In genomic region chr3:127625701-127626399, GRCm38 (mm10) we compare ENCODE assay signal across 9 mouse cellular contexts. TPM values are rescaled to one million over a fixed set of nuclear protein-coding genes. Genes with fewer than 3 reads are reported as not detected.
A peak's percentile ranks its signal among the peaks of the same experiment; 100 is the strongest.
DNase-seq lines count a peak whose midpoint lies in the region; ATAC-seq and TF ChIP-seq lines count a peak whose summit lies in the region.
"Had no signal": no experiment of that assay in that cellular context is flagged by ENCODE, and none has a peak within 500 bp of the region (broad histone marks: within the 10 kb centered on the region; RNA-seq: fewer than 3 reads in every experiment).

No protein-coding gene starts in this region.

- peak overlapping the region; percentile 64 for H3K4me2 ChIP-seq in heart, embryonic 16.5 days (ENCODE audit: low read depth, low read length)
- H3K4me2 ChIP-seq in liver, embryonic 14.5 days (ENCODE audit: low read depth), result peak overlapping the region; percentile 62
- H3K4me2 ChIP-seq in stomach, embryonic 14.5 days (replicated peaks; ENCODE audit: low read depth, low read length), result peak overlapping the region; percentile 63

- TF ChIP-seq CTCF in bone marrow, adult 2 months (IDR thresholded peaks at IDR 0.05; ENCODE audit: control insufficient read depth, insufficient read depth, low read length), result no peak
- TF ChIP-seq CTCF in liver, embryonic 14.5 days (IDR thresholded peaks at IDR 0.05; ENCODE audit: low read depth), result no peak
- TF ChIP-seq CTCF in left cerebral cortex, adult 2 months (IDR thresholded peaks at IDR 0.05), result no peak

- no peaks in the 10 kb centered on the region for H3K36me3 ChIP-seq in heart, embryonic 16.5 days (ENCODE audit: control insufficient read depth, insufficient read depth)
- no peaks in the 10 kb centered on the region for H3K36me3 ChIP-seq in liver, embryonic 14.5 days (replicated peaks; ENCODE audit: control insufficient read depth, insufficient read depth, low read depth)
- H3K36me3 ChIP-seq in stomach, embryonic 14.5 days (ENCODE audit: control insufficient read depth, insufficient read depth, low read length), result no peaks in the 10 kb centered on the region

- no peak for ATAC-seq in heart, embryonic 16.5 days (replicated peaks; ENCODE audit: extremely low read depth, insufficient read depth, low FRiP score)
- no peak for ATAC-seq in liver, embryonic 14.5 days (ENCODE audit: insufficient read depth)
- 0 out of 2 replicates have a peak, but pooled peaks have one; percentile 34 for ATAC-seq in stomach, embryonic 14.5 days (ENCODE audit: insufficient number of reproducible peaks, insufficient read depth, low FRiP score, low read depth)

- H3K4me3 ChIP-seq in bone marrow, adult 2 months (replicated peaks; ENCODE audit: control insufficient read depth, low read depth, low read length), result no peak overlapping the region
- peak overlapping the region; percentile 42 for H3K4me3 ChIP-seq in heart, embryonic 16.5 days (ENCODE audit: low read length)
- peak overlapping the region in 1 of 2 experiments; percentile 31; a peak in 2 of 4 replicates for H3K4me3 ChIP-seq in liver, embryonic 14.5 days (ENCODE audit: insufficient read depth in 1 of 2, low read depth in 2 of 2, low read length in 2 of 2)
- H3K4me3 ChIP-seq in stomach, embryonic 14.5 days (ENCODE audit: low read depth, low read length), result peak overlapping the region; percentile 27
- no peak overlapping the region for H3K4me3 ChIP-seq in left cerebral cortex, adult 2 months

- DNase-seq in cerebellum, postnatal 14 days, result peak; percentile 16 to 18
- no peak for DNase-seq in cerebellum, adult 11 months
- DNase-seq in liver, embryonic 14.5 days (ENCODE audit: low read depth in 3 of 3, low spot score in 3 of 3), result peak in 1 of 3 experiments; percentile 13
- DNase-seq in left cerebral cortex, postnatal 36 days (ENCODE audit: low spot score in 2 of 2), result no peak
- no peak for DNase-seq in left cerebral cortex, adult 2 months (ENCODE audit: extremely low spot score in 1 of 2, low spot score in 2 of 2)

- intact Hi-C loops in left cerebral cortex, postnatal 36 days (cut with DNase I), result loop anchor here (2.0 to 5.0 kb wide), 2 partner anchors 133 to 321 kb away; no protein-coding TSS in a partner anchor
- intact Hi-C loops in left cerebral cortex, adult 2 months (cut with DNase I), result loop anchor here (1.0 to 2.0 kb wide), 2 partner anchors 133 to 323 kb away; no protein-coding TSS in a partner anchor

- H3K4me1 ChIP-seq in bone marrow, adult 2 months (ENCODE audit: control insufficient read depth, insufficient read depth, low read length), result no peaks in the 10 kb centered on the region; the same call in 1 of the 2 replicates
- peaks cover 6% of the 10 kb centered on the region; the same call in 1 of the 2 replicates for H3K4me1 ChIP-seq in heart, embryonic 16.5 days (ENCODE audit: control insufficient read depth, insufficient read depth, low read length)
- no peaks in the 10 kb centered on the region; a peak in 1 of 4 replicates for H3K4me1 ChIP-seq in liver, embryonic 14.5 days (replicated peaks; ENCODE audit: control insufficient read depth in 2 of 2, insufficient read depth in 2 of 2, low read length in 1 of 2)
- 0 out of 2 replicates have a peak, but pooled peaks cover 6% of the 10 kb centered on the region for H3K4me1 ChIP-seq in stomach, embryonic 14.5 days (ENCODE audit: control insufficient read depth, insufficient read depth, low read length)

- no peaks in the 10 kb centered on the region for H3K9me3 ChIP-seq in heart, embryonic 16.5 days (replicated peaks; ENCODE audit: control insufficient read depth, low read length)
- H3K9me3 ChIP-seq in liver, embryonic 14.5 days (ENCODE audit: control insufficient read depth, low read length), result no peaks in the 10 kb centered on the region
- H3K9me3 ChIP-seq in stomach, embryonic 14.5 days (ENCODE audit: control insufficient read depth, low read depth, low read length), result no peaks in the 10 kb centered on the region

- peaks cover 59% of the 10 kb centered on the region for H3K27me3 ChIP-seq in heart, embryonic 16.5 days (ENCODE audit: control insufficient read depth, insufficient read depth, low read length)
- H3K27me3 ChIP-seq in liver, embryonic 14.5 days (ENCODE audit: control insufficient read depth, insufficient read depth, low read length), result peaks cover 63% of the 10 kb centered on the region
- H3K27me3 ChIP-seq in stomach, embryonic 14.5 days (ENCODE audit: control insufficient read depth, insufficient read depth, low read length), result peaks cover 37% of the 10 kb centered on the region

- no peak for TF ChIP-seq EP300 in liver, embryonic 14.5 days (IDR thresholded peaks at IDR 0.05; ENCODE audit: low read depth)

- TF ChIP-seq POLR2A in bone marrow, adult 2 months (IDR thresholded peaks at IDR 0.05; ENCODE audit: borderline replicate concordance, control insufficient read depth, low read depth, low read length), result peak; percentile 17; the same call in 1 of the 2 replicates

- H3K27ac ChIP-seq in bone marrow, adult 2 months (ENCODE audit: control insufficient read depth, insufficient read depth, low read depth, low read length, poor library complexity), result no peak overlapping the region
- H3K27ac ChIP-seq in heart, embryonic 16.5 days (ENCODE audit: low read length), result no peak overlapping the region
- no peak overlapping the region for H3K27ac ChIP-seq in liver, embryonic 14.5 days
- no peak overlapping the region for H3K27ac ChIP-seq in stomach, embryonic 14.5 days (ENCODE audit: low read length)
- no peak overlapping the region for H3K27ac ChIP-seq in left cerebral cortex, adult 2 months

- H3K9ac ChIP-seq in heart, embryonic 16.5 days (ENCODE audit: low read length), result no peak overlapping the region
- H3K9ac ChIP-seq in liver, embryonic 14.5 days (replicated peaks), result no peak overlapping the region
- H3K9ac ChIP-seq in stomach, embryonic 14.5 days (replicated peaks; ENCODE audit: low read depth, low read length), result no peak overlapping the region

- WGBS in bone marrow, adult 2 months, result 2% methylated on average over 28 of the region's 28 CpGs
- 1% methylated on average over 28 of the region's 28 CpGs for WGBS in heart, embryonic 16.5 days
- under 1% methylated on average over 28 of the region's 28 CpGs for WGBS in liver, embryonic 14.5 days (ENCODE audit: insufficient replicate concordance)
- 1% methylated on average over 28 of the region's 28 CpGs for WGBS in stomach, embryonic 14.5 days

RNA-seq across cellular contexts. Expression of gene Neurog2, which starts 7.1 kb away (rescaled TPM):
- not detected in 2 replicates for polyA plus RNA-seq in bone marrow, adult 2 months (2011; ENCODE audit: insufficient read depth, insufficient read length, low replicate concordance, missing spikeins)
- not detected in 2 replicates for polyA plus RNA-seq in heart, embryonic 16.5 days (2015; fragmentation: Nextera tagmentation; extraction: Ambion mirVana)
- polyA plus RNA-seq in liver, embryonic 14.5 days (2012; rRNA removed), result 0.01 and 0.21 TPM in 2 replicates
- polyA plus RNA-seq in liver, embryonic 14.5 days (2014; fragmentation: Nextera tagmentation; extraction: Ambion mirVana), result not detected in 2 replicates
- polyA plus RNA-seq in stomach, embryonic 14.5 days (2014; fragmentation: Nextera tagmentation; extraction: Ambion mirVana), result not detected in 2 replicates
- under 1 TPM; 0.34 to 0.79 TPM for total RNA-seq in left cerebral cortex, postnatal 36 days (2021)
- under 1 TPM; 0.25 to 0.65 TPM for total RNA-seq in left cerebral cortex, adult 2 months (2021)
- polyA plus RNA-seq: Patski had no signal

Comparison
In these comparisons a context has a peak if more than half of its experiments do, and no peak if none do; other contexts are left out.
1. DNase-seq: peak in cerebellum, postnatal 14 days (2 of 2); none in cerebellum, adult 11 months (single experiment), left cerebral cortex, postnatal 36 days (0 of 2) and left cerebral cortex, adult 2 months (0 of 2).
2. H3K4me3 ChIP-seq: peak in heart, embryonic 16.5 days (single experiment) and stomach, embryonic 14.5 days (single experiment); none in bone marrow, adult 2 months (single experiment) and left cerebral cortex, adult 2 months (single experiment).
3. Peak in every context shown above with its lines, with median percentiles within 50 percentile points of each other: H3K4me2 ChIP-seq.